Mouse (Mus musculus) C2C12 (cell line): ENCODE results near the gene Efnb1. TPM values are rescaled to one million over a fixed set of nuclear protein-coding genes. Genes with fewer than 3 reads are reported as not detected.
A peak's percentile ranks its signal among the peaks of the same experiment; 100 is the strongest.
"Not testable (repeated sequence)": the region's sequence is repeated elsewhere in the genome, so short reads cannot be mapped to it uniquely, and the experiment has no call there.

Experiments used
- H3K27me3 ChIP-seq: one replicate; pipeline ENCODE4 v1.6.1; 2011; ENCODE audit not compliant: control insufficient read depth, insufficient read depth, insufficient read length
- H3K36me3 ChIP-seq: one replicate; pipeline ENCODE4 v1.6.1; 2011; ENCODE audit not compliant: control insufficient read depth, insufficient read depth
- H3K4me3 ChIP-seq: one replicate; pipeline ENCODE4 v1.5.1; 2011; ENCODE audit warnings: mild to moderate bottlenecking, control low read depth; ENCODE audit not compliant: poor library complexity, insufficient read depth, severe bottlenecking
- H3K79me2 ChIP-seq: one replicate; pipeline ENCODE4 v1.6.1; 2011; ENCODE audit not compliant: control insufficient read depth, insufficient read depth
- H3K79me3 ChIP-seq: one replicate; pipeline ENCODE4 v1.6.1; 2011; ENCODE audit warnings: low read depth, control low read depth
- H3ac ChIP-seq: one replicate; pipeline ENCODE3; 2011; ENCODE audit warnings: low read depth; ENCODE audit not compliant: control insufficient read depth, insufficient read length
- CEBPB ChIP-seq: IDR thresholded peaks from one replicate; pipeline ENCODE4 v1.6.1; 2011; ENCODE audit warnings: low read depth, mild to moderate bottlenecking, control low read depth, moderate library complexity
- CTCF ChIP-seq: IDR thresholded peaks from one replicate; pipeline ENCODE4 v1.5.1; 2011; ENCODE audit not compliant: control insufficient read depth, insufficient read depth, insufficient read length
- FOSL1 ChIP-seq: IDR thresholded peaks from one replicate; pipeline ENCODE4 v1.8.0; 2011; ENCODE audit warnings: mild to moderate bottlenecking, low read length; ENCODE audit not compliant: poor library complexity, insufficient read depth, severe bottlenecking
- MAX ChIP-seq: IDR thresholded peaks from one replicate; pipeline ENCODE4 v1.6.1; 2011; ENCODE audit warnings: mild to moderate bottlenecking, control low read depth
- MYOD1 ChIP-seq: IDR thresholded peaks from one replicate; pipeline ENCODE4 v1.6.1; 2011; ENCODE audit warnings: low read depth; ENCODE audit not compliant: control insufficient read depth, insufficient read length
- MYOG ChIP-seq: IDR thresholded peaks from one replicate; pipeline ENCODE4 v1.6.1; 2011; ENCODE audit not compliant: control insufficient read depth, insufficient read length; ENCODE audit errors: extremely low read depth
- USF1 ChIP-seq: IDR thresholded peaks from one replicate; pipeline ENCODE4 v1.6.1; 2011; ENCODE audit warnings: low read depth, mild to moderate bottlenecking, control low read depth, moderate library complexity
- long read RNA-seq, 2 experiments: library from polyadenylated mRNA; unstranded; transcript quantifications; one replicate each; pipeline ENCODE4 v2.0.0; 2019 to 2020
- polyA plus RNA-seq: library from polyadenylated mRNA; unstranded; fragments of >200 nt; fragmentation: generic; extraction: Trizol; gene quantifications from one replicate; pipeline ENCODE4 v1.2.1, GENCODE M21; 2012; ENCODE audit warnings: missing spikeins

The Efnb1 gene
- polyA plus RNA-seq, result 18.3 TPM
- long read RNA-seq, experiment 1, partial matches to known transcripts, result 0 of 6 reads
- long read RNA-seq, experiment 1, other reads (novel, unspliced or antisense), result 5 of 6 reads
- long read RNA-seq, experiment 2, transcript Efnb1-201 (5 exons, 3,258 nt), result major isoform, 85 of 88 reads
- long read RNA-seq, experiment 2, partial matches to known transcripts, result 1 of 88 reads
- long read RNA-seq, experiment 2, other reads (novel, unspliced or antisense), result 2 of 88 reads

DNA sequence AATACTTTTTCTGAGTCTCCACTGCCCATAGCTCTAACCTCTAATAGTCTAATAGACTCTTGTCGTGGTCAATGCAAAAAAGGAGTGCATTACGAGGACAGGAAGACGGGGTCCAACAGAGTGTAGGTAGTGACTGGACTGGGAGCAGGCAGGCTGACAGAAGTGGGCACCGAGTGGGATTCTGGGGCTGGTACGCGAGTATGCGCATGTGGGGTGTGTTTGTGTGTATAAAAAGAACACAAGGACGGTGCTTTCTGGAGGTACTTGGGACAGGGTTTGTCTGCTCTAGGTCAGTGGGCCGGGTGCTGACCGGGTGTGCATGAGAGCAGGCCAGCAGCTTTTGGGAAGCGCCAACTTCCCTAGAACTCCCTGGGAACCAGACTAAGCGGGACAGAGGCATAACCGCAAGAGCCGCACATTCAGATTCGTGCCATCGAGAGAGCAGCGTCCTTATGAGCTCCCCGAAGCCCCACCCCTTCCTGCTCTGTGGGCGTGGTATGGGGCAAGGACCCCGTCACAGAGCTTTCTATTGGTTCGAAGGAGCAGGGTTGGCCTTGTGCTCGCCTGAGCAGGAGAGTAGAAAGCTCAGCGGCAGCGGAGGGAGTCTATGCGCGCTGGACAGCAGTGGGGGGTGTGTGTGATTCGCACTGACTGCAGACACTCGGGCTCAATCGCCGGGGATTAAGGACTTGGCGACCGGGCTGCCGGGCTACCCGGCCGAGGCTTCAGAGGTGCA is at the start of gene Efnb1:
Efnb1 (plus strand) TSS at position 608 of the 736 bp plus-strand sequence.
- no peaks in the 10 kb centered on the region for H3K27me3 ChIP-seq
- peak within 1 kb of the TSS; percentile 63 for H3ac ChIP-seq
- no peaks in the 10 kb centered on the region for H3K79me3 ChIP-seq
- no peaks in the 10 kb centered on the region for H3K36me3 ChIP-seq
- peaks cover 38% of the 10 kb centered on the region for H3K79me2 ChIP-seq
- peak within 1 kb of the TSS; percentile 37 for H3K4me3 ChIP-seq
- TF ChIP-seq CEBPB (no peak), USF1 (no peak), MYOD1 (no peak), FOSL1 (no peak), MYOG (no peak), MAX (no peak), CTCF (no peak)

GRCm38 (mm10) chrX:99092704-99093103 is 43.2 kb upstream of the Efnb1 start:
- no peak overlapping the region for H3ac ChIP-seq
- TF ChIP-seq CTCF (no peak), MYOD1 (no peak), MYOG (no peak)
- no peaks in the 10 kb centered on the region for H3K36me3 ChIP-seq
- H3K79me2 ChIP-seq, result no peaks in the 10 kb centered on the region
- H3K4me3 ChIP-seq, result no peak overlapping the region
- H3K27me3 ChIP-seq, result no peaks in the 10 kb centered on the region
- H3K79me3 ChIP-seq, result no peaks in the 10 kb centered on the region

DNA sequence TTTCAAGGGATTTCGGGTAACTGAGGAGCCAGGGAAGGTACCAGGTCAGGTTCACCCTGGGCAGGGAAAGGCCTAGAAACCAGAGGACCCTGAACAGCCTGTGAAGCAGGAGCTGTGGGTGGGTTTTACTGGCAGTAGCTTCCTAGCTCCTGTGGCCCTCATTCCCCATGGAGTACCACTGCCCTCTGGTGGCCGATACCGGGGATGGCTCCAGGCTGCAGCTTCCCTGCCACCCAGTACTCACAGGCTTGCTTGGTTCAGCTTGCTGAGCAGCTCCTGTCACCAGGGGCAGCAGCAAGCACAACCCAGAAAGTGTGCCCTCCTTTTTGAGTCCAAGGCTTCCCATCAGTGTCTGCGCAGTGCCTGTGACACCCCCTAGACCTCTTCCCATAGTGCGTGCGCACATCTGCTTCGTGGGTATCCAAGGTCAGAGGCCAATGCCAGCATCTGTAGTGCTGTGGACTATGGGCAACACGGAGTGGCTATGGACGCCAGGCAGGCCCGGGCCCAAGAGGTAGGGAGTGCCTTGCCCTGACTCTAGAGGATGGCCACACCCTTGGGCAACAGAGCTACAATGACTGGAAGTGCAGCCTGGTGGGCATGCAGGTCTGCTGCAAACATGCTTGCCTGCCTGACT is 24.7 kb upstream of the Efnb1 start:
- H3ac ChIP-seq, H3K36me3 ChIP-seq, H3K79me2 ChIP-seq, H3K4me3 ChIP-seq, H3K27me3 ChIP-seq, H3K79me3 ChIP-seq: not testable (repeated sequence)

- Histone ChIP-seq H3K79me2 (no peaks in the 10 kb centered on the region), H3K79me3 (no peaks in the 10 kb centered on the region), H3K27me3 (no peaks in the 10 kb centered on the region), H3ac (no peak overlapping the region), H3K36me3 (no peaks in the 10 kb centered on the region), H3K4me3 (no peak overlapping the region)
- TF ChIP-seq MYOD1 (no peak), CEBPB (no peak), MAX (no peak), USF1 (no peak), MYOG (no peak), FOSL1 (no peak), CTCF (no peak)
Measured at GRCm38 (mm10) chrX:99119510-99119909, 16.4 kb upstream of the Efnb1 start.

GRCm38 (mm10) chrX:99130059-99130458 is 5.9 kb upstream of the Efnb1 start:
- Histone ChIP-seq H3K27me3 (no peaks in the 10 kb centered on the region), H3K79me3 (no peaks in the 10 kb centered on the region), H3K79me2 (no peaks in the 10 kb centered on the region), H3K36me3 (no peaks in the 10 kb centered on the region), H3ac (no peak overlapping the region), H3K4me3 (no peak overlapping the region)
- no peak for TF ChIP-seq CEBPB
- peak; percentile 29 for TF ChIP-seq CTCF
- no peak for TF ChIP-seq MYOG
- no peak for TF ChIP-seq USF1

DNA sequence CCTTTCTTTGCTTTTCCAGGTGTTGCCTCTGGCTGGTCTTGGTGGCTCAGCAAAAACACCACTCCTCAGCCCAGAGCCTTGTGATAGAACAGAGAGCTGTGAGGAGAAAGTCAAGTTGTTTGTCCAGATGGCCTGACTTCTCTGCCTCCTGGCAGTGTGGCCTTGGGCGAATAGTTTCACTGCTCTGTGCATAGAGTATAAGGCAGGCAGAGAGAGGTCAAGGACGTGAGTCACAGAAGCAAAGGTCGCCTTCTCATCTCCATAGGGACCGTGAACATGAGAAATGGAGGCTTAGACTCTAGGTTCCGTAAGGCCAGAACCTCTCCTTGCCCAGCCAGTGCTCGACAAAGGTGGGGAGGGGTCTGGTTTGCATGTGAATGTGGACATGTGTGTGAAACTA is 3.4 kb upstream of the Efnb1 start:
- Histone ChIP-seq H3K79me3 (no peaks in the 10 kb centered on the region), H3K79me2 (peaks cover 7% of the 10 kb centered on the region), H3K4me3 (no peak overlapping the region), H3K36me3 (no peaks in the 10 kb centered on the region), H3ac (no peak overlapping the region), H3K27me3 (no peaks in the 10 kb centered on the region)
- TF ChIP-seq CTCF, result no peak
